ENCODE assay signal across 9 mouse cellular contexts in the genomic region with DNA sequence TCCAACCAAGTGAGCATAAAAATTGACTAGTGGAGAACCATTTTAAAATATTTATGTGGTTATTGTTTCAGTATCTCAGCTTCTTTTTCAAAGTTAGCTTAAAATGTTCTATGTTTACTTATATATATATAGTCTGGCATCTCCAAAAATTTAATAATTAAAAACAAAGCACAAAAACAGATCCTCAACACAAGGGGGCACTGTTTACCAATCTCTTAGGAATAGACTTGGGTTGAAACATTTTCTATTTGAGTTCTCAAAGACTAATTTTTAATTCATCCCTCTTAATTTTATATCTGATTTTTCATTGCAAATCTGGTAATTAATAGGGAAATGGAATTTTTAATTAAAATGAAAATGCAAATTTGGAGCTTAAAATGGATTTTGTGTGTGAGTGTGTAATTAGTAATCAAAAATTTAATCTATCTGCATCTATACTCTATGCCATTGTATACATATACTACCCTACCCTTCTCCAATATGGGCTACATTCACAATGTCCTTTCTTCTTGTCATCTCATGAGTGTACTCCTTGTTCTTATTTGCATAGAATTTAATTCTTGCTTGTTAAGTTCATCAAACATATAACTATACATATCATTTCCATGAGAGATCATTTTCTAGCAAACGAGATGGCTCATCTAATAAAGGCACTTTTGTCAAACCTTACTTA.
DNase-seq lines count a peak whose midpoint lies in the region; ATAC-seq and TF ChIP-seq lines count a peak whose summit lies in the region.
"Had no signal": no experiment of that assay in that cellular context is flagged by ENCODE, and none has a peak within 500 bp of the region (broad histone marks: within the 10 kb centered on the region; RNA-seq: fewer than 3 reads in every experiment).

No protein-coding gene starts in this region.

- no peak overlapping the region for H3K4me3 ChIP-seq in stomach, postnatal 0 days (ENCODE audit: low read depth, low read length)
- H3K4me3 ChIP-seq: erythroblast, embryonic 14.5 days had no signal

- peak; percentile 68 for TF ChIP-seq CTCF in stomach, postnatal 0 days (IDR thresholded peaks at IDR 0.05; ENCODE audit: low read depth)

- no peak for ATAC-seq in stomach, postnatal 0 days (ENCODE audit: low FRiP score, low TSS enrichment)

- peak; percentile 7 for DNase-seq in kidney, postnatal 14 days
- DNase-seq in kidney, adult 18-20 months = no peak
- DNase-seq in right cerebral cortex, adult 18-20 months = peak; percentile 2
- no peak for DNase-seq in right cerebral cortex, postnatal 10 days (ENCODE audit: low spot score in 2 of 2)
- peak; percentile 33 for DNase-seq in embryo, embryonic 10 days (ENCODE audit: low spot score)
- no peak for DNase-seq in stomach, postnatal 0 days (ENCODE audit: low spot score)
- no peak for DNase-seq in thymus, postnatal 0 days (ENCODE audit: low spot score)
- DNase-seq in cerebellum, adult 11 months = no peak

- no peaks in the 10 kb centered on the region for H3K36me3 ChIP-seq in stomach, postnatal 0 days (ENCODE audit: control insufficient read depth, insufficient read depth, low read length)

- no peak for TF ChIP-seq EP300 in stomach, postnatal 0 days (optimal IDR thresholded peaks at IDR 0.05)

- no peaks in the 10 kb centered on the region for H3K4me1 ChIP-seq in stomach, postnatal 0 days (replicated peaks; ENCODE audit: control insufficient read depth, insufficient read depth)

- WGBS in stomach, postnatal 0 days = 71% methylated on average over 1 of the region's 1 CpGs

- no peak overlapping the region for H3K9ac ChIP-seq in stomach, postnatal 0 days (ENCODE audit: low read length)

- no peak overlapping the region for H3K4me2 ChIP-seq in stomach, postnatal 0 days (replicated peaks; ENCODE audit: low read depth)

- no peaks in the 10 kb centered on the region for H3K27me3 ChIP-seq in stomach, postnatal 0 days (ENCODE audit: control insufficient read depth, insufficient read depth, low read length)

- H3K9me3 ChIP-seq in stomach, postnatal 0 days (ENCODE audit: control insufficient read depth, low read length) = no peaks in the 10 kb centered on the region

- no peak overlapping the region for H3K27ac ChIP-seq in stomach, postnatal 0 days (replicated peaks)

Comparison
In these comparisons a context has a peak if more than half of its experiments do, and no peak if none do; other contexts are left out.
1. DNase-seq: peak in kidney, postnatal 14 days (single experiment), right cerebral cortex, adult 18-20 months (single experiment) and embryo, embryonic 10 days (single experiment); none in kidney, adult 18-20 months (single experiment), right cerebral cortex, postnatal 10 days (0 of 2), stomach, postnatal 0 days (single experiment), thymus, postnatal 0 days (single experiment) and cerebellum, adult 11 months (single experiment).